Mouse (Mus musculus) T-cell, adult 66 days (primary cell): ENCODE data around the gene Ercc4. TPM values are rescaled to one million over a fixed set of nuclear protein-coding genes. Genes with fewer than 3 reads are reported as not detected.

ENCODE experiments used
- total RNA-seq, 2 experiments: library from RNA; stranded (reverse); gene quantifications; 3 replicates in 1 of 2; 4 replicates in 1 of 2; pipeline ENCODE4 v1.2.4; 2023

Gene Ercc4
- 10 to 100 TPM; 49.2 to 53.1 TPM for total RNA-seq

GRCm38 (mm10) chr16:13109156-13109989, at the start of gene Ercc4:
Gene Ercc4 (plus strand): TSS chr16:13109684.

Other genes starting within 250 kb of the Ercc4 start
- 10 to 100 TPM; 27.1 to 31.8 TPM for gene Mrtfb, start 146.8 kb downstream of the Ercc4 start, total RNA-seq